Mouse (Mus musculus) megakaryocyte, embryonic 14.5 days (primary cell): ENCODE measurements around the gene Cgref1. TPM values are rescaled to one million over a fixed set of nuclear protein-coding genes. Genes with fewer than 3 reads are reported as not detected.

Experiments
- H3K27me3 ChIP-seq: replicated peaks from 2 replicates; pipeline ENCODE3; 2012; ENCODE audit warnings: inconsistent platforms
- H3K36me3 ChIP-seq: replicated peaks from 2 replicates; pipeline ENCODE3; 2012; ENCODE audit warnings: low read length, inconsistent platforms, mixed read lengths
- H3K4me1 ChIP-seq: 2 replicates; pipeline ENCODE4 v1.6.1; 2012; ENCODE audit warnings: inconsistent platforms
- H3K4me3 ChIP-seq: replicated peaks from 2 replicates; pipeline ENCODE3; 2012; ENCODE audit warnings: moderate library complexity, mild to moderate bottlenecking, inconsistent platforms
- H3K9me3 ChIP-seq: 2 replicates; pipeline ENCODE4 v1.6.1; 2012; ENCODE audit warnings: inconsistent platforms
- FLI1 ChIP-seq: IDR thresholded peaks from 2 replicates; pipeline ENCODE4 v1.6.1; 2012; ENCODE audit warnings: low read length, inconsistent platforms, mixed read lengths
- GATA1 ChIP-seq: IDR thresholded peaks from 3 replicates; pipeline ENCODE4 v1.6.1; 2012; ENCODE audit warnings: mixed read lengths, low read length, inconsistent platforms, borderline replicate concordance
- polyA plus RNA-seq: library from polyadenylated mRNA; stranded (reverse); fragments of >175 nt; gene quantifications from 2 replicates; pipeline ENCODE4 v1.2.3, GENCODE M21; 2012; ENCODE audit warnings: low replicate concordance; ENCODE audit not compliant: insufficient read depth

Cgref1 gene
- polyA plus RNA-seq, 1 experiment, result not detected

GRCm38 (mm10) chr5:30918691-30919090 lies 26.7 kb downstream of the Cgref1 start:
- peaks cover 68% of the 10 kb centered on the region for H3K36me3 ChIP-seq
- no peak for TF ChIP-seq GATA1
- no peak for TF ChIP-seq FLI1
- H3K27me3 ChIP-seq, result no peaks in the 10 kb centered on the region
- H3K4me1 ChIP-seq, result peaks cover 89% of the 10 kb centered on the region
- no peaks in the 10 kb centered on the region for H3K9me3 ChIP-seq
- peak overlapping the region; percentile 66 for H3K4me3 ChIP-seq

- no peaks in the 10 kb centered on the region for H3K9me3 ChIP-seq
- H3K4me1 ChIP-seq, result peaks cover 89% of the 10 kb centered on the region
- H3K36me3 ChIP-seq, result peaks cover 65% of the 10 kb centered on the region
- TF ChIP-seq FLI1 (no peak), GATA1 (no peak)
- no peaks in the 10 kb centered on the region for H3K27me3 ChIP-seq
- H3K4me3 ChIP-seq, result peak overlapping the region; percentile 98
Measured at GRCm38 (mm10) chr5:30917891-30918670, 27.3 kb downstream of the Cgref1 start.

GRCm38 (mm10) chr5:30917348-30917747 lies 28.0 kb downstream of the Cgref1 start:
- H3K4me1 ChIP-seq, result peaks cover 89% of the 10 kb centered on the region

GRCm38 (mm10) chr5:30916841-30917240 lies 28.6 kb downstream of the Cgref1 start:
- Histone ChIP-seq H3K27me3 (no peaks in the 10 kb centered on the region), H3K9me3 (no peaks in the 10 kb centered on the region), H3K36me3 (peaks cover 62% of the 10 kb centered on the region), H3K4me3 (peak overlapping the region; percentile 98), H3K4me1 (peaks cover 89% of the 10 kb centered on the region)
- TF ChIP-seq FLI1, result no peak
- no peak for TF ChIP-seq GATA1

More at GRCm38 (mm10) chr5:30917348-30917747, 28.0 kb downstream of the Cgref1 start:
- H3K27me3 ChIP-seq, result no peaks in the 10 kb centered on the region
- peaks cover 62% of the 10 kb centered on the region for H3K36me3 ChIP-seq
- TF ChIP-seq FLI1 (no peak), GATA1 (no peak)
- H3K4me3 ChIP-seq, result peak overlapping the region; percentile 98
- H3K9me3 ChIP-seq, result no peaks in the 10 kb centered on the region

- peaks cover 60% of the 10 kb centered on the region for H3K36me3 ChIP-seq
- H3K4me3 ChIP-seq, result peak overlapping the region; percentile 98
- no peaks in the 10 kb centered on the region for H3K27me3 ChIP-seq
- TF ChIP-seq GATA1, result peak; percentile 96
- TF ChIP-seq FLI1, result peak; percentile 82; the same call in 1 of the 2 replicates
- no peaks in the 10 kb centered on the region for H3K9me3 ChIP-seq
- H3K4me1 ChIP-seq, result peaks cover 90% of the 10 kb centered on the region
Measured at GRCm38 (mm10) chr5:30915974-30916433, 29.4 kb downstream of the Cgref1 start.

GRCm38 (mm10) chr5:30915456-30915855 lies 29.9 kb downstream of the Cgref1 start:
- no peaks in the 10 kb centered on the region for H3K9me3 ChIP-seq
- TF ChIP-seq FLI1 (no peak), GATA1 (no peak)
- H3K4me1 ChIP-seq, result peaks cover 90% of the 10 kb centered on the region
- H3K27me3 ChIP-seq, result no peaks in the 10 kb centered on the region
- peaks cover 54% of the 10 kb centered on the region for H3K36me3 ChIP-seq
- H3K4me3 ChIP-seq, result peak overlapping the region; percentile 98

- peak overlapping the region; percentile 98 for H3K4me3 ChIP-seq
- H3K4me1 ChIP-seq, result peaks cover 90% of the 10 kb centered on the region
Measured at GRCm38 (mm10) chr5:30914849-30915248, 30.5 kb downstream of the Cgref1 start.

GRCm38 (mm10) chr5:30914101-30914635 lies 31.2 kb downstream of the Cgref1 start:
- Histone ChIP-seq H3K27me3 (no peaks in the 10 kb centered on the region), H3K4me1 (peaks cover 90% of the 10 kb centered on the region), H3K4me3 (peak overlapping the region; percentile 98), H3K36me3 (peaks cover 41% of the 10 kb centered on the region), H3K9me3 (no peaks in the 10 kb centered on the region)
- TF ChIP-seq GATA1, result no peak
- TF ChIP-seq FLI1, result no peak

More at GRCm38 (mm10) chr5:30914849-30915248, 30.5 kb downstream of the Cgref1 start:
- TF ChIP-seq FLI1, result no peak
- TF ChIP-seq GATA1, result no peak
- Histone ChIP-seq H3K27me3 (no peaks in the 10 kb centered on the region), H3K36me3 (peaks cover 48% of the 10 kb centered on the region), H3K9me3 (no peaks in the 10 kb centered on the region)

- no peak for TF ChIP-seq FLI1
Measured at GRCm38 (mm10) chr5:30913060-30913841, 32.1 kb downstream of the Cgref1 start, which contains the start of gene Emilin1. TSS of gene Emilin1 (plus strand) at chr5:30913402.

More at GRCm38 (mm10) chr5:30913060-30913841, 32.1 kb downstream of the Cgref1 start, which contains the start of gene Emilin1:
- H3K36me3 ChIP-seq, result peaks cover 32% of the 10 kb centered on the region
- no peaks in the 10 kb centered on the region for H3K27me3 ChIP-seq
- no peaks in the 10 kb centered on the region for H3K9me3 ChIP-seq
- peak within 1 kb of the TSS; percentile 98 for H3K4me3 ChIP-seq
- H3K4me1 ChIP-seq, result peaks cover 90% of the 10 kb centered on the region
